Mouse (Mus musculus) intestine, embryonic 14.5 days (tissue): ENCODE results near the gene Prkrip1. TPM values are rescaled to one million over a fixed set of nuclear protein-coding genes. Genes with fewer than 3 reads are reported as not detected.
A peak's percentile ranks its signal among the peaks of the same experiment; 100 is the strongest.

Experiments
- ATAC-seq: fragments of 200-750 bp; cut with Nextera tagmentation; replicated peaks from 2 replicates; pipeline ENCODE4 v1.8.0; 2017; ENCODE audit warnings: low read depth, moderate number of reproducible peaks, moderate TSS enrichment, moderate library complexity; ENCODE audit not compliant: low FRiP score, low TSS enrichment
- DNase-seq: peaks from one replicate; pipeline ENCODE4 v3.0.0-alpha.2; 2018; ENCODE audit warnings: low spot score
- H3K27ac ChIP-seq: fragments of 300-500 bp; sonication (generic); 2 replicates; pipeline ENCODE4 v1.5.1; 2014; ENCODE audit warnings: low read depth, mild to moderate bottlenecking, control low read depth
- H3K27me3 ChIP-seq: fragments of 300-500 bp; sonication (generic); replicated peaks from 2 replicates; pipeline ENCODE4 v1.6.1; 2014; ENCODE audit warnings: low read length, control low read depth; ENCODE audit not compliant: control insufficient read depth, insufficient read depth
- H3K36me3 ChIP-seq: fragments of 300-500 bp; sonication (generic); 2 replicates; pipeline ENCODE4 v1.6.1; 2014; ENCODE audit warnings: low read length, control low read depth; ENCODE audit not compliant: control insufficient read depth, insufficient read depth
- H3K4me1 ChIP-seq: fragments of 300-500 bp; sonication (generic); replicated peaks from 2 replicates; pipeline ENCODE4 v1.6.1; 2014; ENCODE audit warnings: low read length, control low read depth, mixed read lengths; ENCODE audit not compliant: control insufficient read depth, insufficient read depth
- H3K4me2 ChIP-seq: fragments of 300-500 bp; sonication (generic); 2 replicates; pipeline ENCODE4 v1.6.1; 2014; ENCODE audit warnings: low read length
- H3K4me3 ChIP-seq: fragments of 300-500 bp; sonication (generic); 2 replicates; pipeline ENCODE4 v1.5.1; 2014; ENCODE audit warnings: low read depth, low read length, control low read depth, mixed read lengths
- H3K9ac ChIP-seq: fragments of 300-500 bp; sonication (generic); 2 replicates; pipeline ENCODE4 v1.6.1; 2014; ENCODE audit warnings: mild to moderate bottlenecking, low read length
- H3K9me3 ChIP-seq: fragments of 300-500 bp; sonication (generic); 2 replicates; pipeline ENCODE4 v1.6.1; 2016; ENCODE audit warnings: low read length, control low read depth; ENCODE audit not compliant: control insufficient read depth
- WGBS: fragments of 180-500 bp; shearing (Covaris S2); extraction: QIAGEN DNeasy Blood & Tissue Kit; methylation state at CpG from one replicate; pipeline ENCODE4 v1.1.7; 2014; 5-methylcytosine and 5-hydroxymethylcytosine counted together
- polyA plus RNA-seq: library from polyadenylated mRNA; unstranded; fragments of >200 nt; fragmentation: Nextera tagmentation; extraction: Ambion mirVana; gene quantifications from 2 replicates; pipeline ENCODE4 v1.2.1, GENCODE M21; 2014

Gene Prkrip1
- polyA plus RNA-seq, 1 experiment from 2014 or later, result 42.0 TPM

DNA sequence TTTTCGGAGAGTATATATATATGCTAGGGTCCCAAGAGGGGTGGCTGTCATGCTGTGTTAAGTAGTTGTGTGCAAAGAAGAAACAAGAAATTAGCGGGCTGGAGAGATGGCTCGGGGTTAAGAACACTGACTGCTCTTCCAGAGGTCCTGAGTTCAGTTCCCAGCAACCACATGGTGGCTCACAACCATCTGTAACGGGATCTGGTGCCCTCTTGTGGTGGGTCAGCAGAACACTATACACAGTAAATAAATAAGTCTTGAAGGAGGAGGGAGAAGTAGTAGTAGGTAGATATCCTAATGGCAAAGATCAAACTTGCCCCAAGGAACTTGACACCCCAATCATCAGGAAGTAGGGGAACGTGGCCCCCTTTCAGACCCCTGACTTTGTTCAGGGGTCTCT is 56.0 kb downstream of the Prkrip1 start:
- H3K9ac ChIP-seq, result no peak overlapping the region
- DNase-seq (no peak), ATAC-seq (no peak)
- no peak overlapping the region for H3K4me3 ChIP-seq
- H3K27me3 ChIP-seq, result no peaks in the 10 kb centered on the region
- H3K36me3 ChIP-seq, result peaks cover 41% of the 10 kb centered on the region
- H3K4me2 ChIP-seq, result no peak overlapping the region
- H3K9me3 ChIP-seq, result no peaks in the 10 kb centered on the region
- no peak overlapping the region for H3K27ac ChIP-seq
- H3K4me1 ChIP-seq, result peaks cover 4% of the 10 kb centered on the region; the same call in 1 of the 2 replicates
- WGBS, result 89% methylated on average over 5 of the region's 5 CpGs

DNA sequence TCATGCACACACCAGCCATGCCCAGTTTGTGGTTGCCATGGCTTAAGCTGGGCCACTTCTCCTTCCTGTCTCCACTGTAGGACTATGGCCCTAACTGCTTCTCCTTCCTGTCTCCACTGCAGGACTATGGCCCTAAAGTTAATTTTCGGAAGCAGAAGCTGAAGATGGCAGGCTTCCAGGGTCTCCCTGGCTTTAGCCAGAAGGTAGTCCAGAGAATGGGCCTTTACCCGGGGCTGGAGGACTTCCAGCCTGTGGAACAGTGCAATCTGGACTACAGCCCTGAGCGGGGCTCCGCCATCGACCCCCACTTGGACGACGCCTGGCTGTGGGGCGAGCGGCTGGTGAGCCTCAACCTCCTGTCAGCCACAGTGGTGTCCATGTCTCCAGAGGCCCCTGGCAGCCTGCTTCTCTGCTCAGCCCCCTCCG is 58.7 kb downstream of the Prkrip1 start:
- H3K36me3 ChIP-seq, result peaks cover 41% of the 10 kb centered on the region
- no peaks in the 10 kb centered on the region for H3K27me3 ChIP-seq
- 88% methylated on average over 10 of the region's 10 CpGs for WGBS
- ATAC-seq, result no peak
- no peak overlapping the region for H3K27ac ChIP-seq
- no peak overlapping the region for H3K4me2 ChIP-seq
- H3K9me3 ChIP-seq, result no peaks in the 10 kb centered on the region
- H3K4me3 ChIP-seq, result no peak overlapping the region
- H3K9ac ChIP-seq, result no peak overlapping the region
- DNase-seq, result no peak
- H3K4me1 ChIP-seq, result peaks cover 15% of the 10 kb centered on the region; the same call in 1 of the 2 replicates

DNA sequence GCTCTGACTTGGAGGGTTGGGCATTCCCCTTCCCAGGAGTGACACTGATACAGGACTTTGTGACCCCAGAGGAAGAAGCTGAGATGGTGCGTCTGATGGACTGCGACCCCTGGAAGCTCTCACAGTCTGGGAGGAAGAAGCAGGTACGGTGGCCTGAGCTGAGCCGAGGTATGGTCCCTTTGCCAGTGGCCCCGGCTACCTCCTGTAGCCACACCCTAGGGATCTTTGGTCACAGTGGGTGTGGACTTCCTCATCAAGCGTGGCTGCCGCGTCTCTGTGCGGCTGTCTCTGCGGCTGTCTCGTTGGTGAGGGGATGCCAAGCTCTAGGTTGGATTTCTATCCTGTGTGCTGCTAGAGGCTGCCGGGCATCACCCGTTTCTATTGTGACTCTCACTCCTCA is 59.4 kb downstream of the Prkrip1 start:
- DNase-seq (no peak), ATAC-seq (no peak)
- Histone ChIP-seq H3K36me3 (peaks cover 41% of the 10 kb centered on the region), H3K9me3 (no peaks in the 10 kb centered on the region), H3K9ac (no peak overlapping the region), H3K4me3 (no peak overlapping the region), H3K27ac (no peak overlapping the region), H3K27me3 (no peaks in the 10 kb centered on the region), H3K4me1 (peaks cover 16% of the 10 kb centered on the region; the same call in 1 of the 2 replicates), H3K4me2 (no peak overlapping the region)
- 95% methylated on average over 13 of the region's 13 CpGs for WGBS

DNA sequence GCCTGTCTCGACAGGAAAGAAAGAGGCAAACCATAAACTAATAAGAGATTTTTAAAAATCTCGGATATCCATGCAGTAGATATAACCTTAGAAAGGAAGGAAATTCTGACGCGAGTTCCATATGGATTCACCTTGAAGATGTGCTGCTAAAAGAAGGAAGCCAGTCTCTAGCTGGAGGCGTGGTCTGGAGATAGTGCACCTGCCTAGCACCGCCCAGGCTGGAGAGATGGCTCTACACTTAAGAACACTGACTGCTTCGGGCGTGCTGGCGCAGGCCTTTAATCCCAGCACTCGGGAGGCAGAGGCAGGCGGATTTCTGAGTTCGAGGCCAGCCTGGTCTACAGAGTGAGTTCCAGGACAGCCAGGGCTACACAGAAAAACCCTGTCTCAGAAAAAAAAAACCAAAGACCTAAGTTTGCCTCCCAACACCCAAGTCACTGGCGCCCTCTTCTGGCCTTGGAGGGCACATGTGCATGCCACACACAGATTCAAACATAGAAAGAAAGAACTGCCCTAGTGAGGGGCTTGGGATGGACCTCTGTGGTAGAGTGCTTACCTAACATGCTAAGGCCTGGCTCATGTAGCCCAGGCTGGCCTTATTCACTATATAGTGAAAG is 61.0 kb downstream of the Prkrip1 start:
- WGBS, result 75% methylated on average over 13 of the region's 13 CpGs
- Histone ChIP-seq H3K4me2 (no peak overlapping the region), H3K36me3 (peaks cover 54% of the 10 kb centered on the region), H3K4me1 (peaks cover 14% of the 10 kb centered on the region; the same call in 1 of the 2 replicates), H3K27ac (no peak overlapping the region), H3K9me3 (no peaks in the 10 kb centered on the region), H3K9ac (no peak overlapping the region), H3K4me3 (no peak overlapping the region), H3K27me3 (no peaks in the 10 kb centered on the region)
- ATAC-seq (no peak), DNase-seq (peak; percentile 58)

DNA sequence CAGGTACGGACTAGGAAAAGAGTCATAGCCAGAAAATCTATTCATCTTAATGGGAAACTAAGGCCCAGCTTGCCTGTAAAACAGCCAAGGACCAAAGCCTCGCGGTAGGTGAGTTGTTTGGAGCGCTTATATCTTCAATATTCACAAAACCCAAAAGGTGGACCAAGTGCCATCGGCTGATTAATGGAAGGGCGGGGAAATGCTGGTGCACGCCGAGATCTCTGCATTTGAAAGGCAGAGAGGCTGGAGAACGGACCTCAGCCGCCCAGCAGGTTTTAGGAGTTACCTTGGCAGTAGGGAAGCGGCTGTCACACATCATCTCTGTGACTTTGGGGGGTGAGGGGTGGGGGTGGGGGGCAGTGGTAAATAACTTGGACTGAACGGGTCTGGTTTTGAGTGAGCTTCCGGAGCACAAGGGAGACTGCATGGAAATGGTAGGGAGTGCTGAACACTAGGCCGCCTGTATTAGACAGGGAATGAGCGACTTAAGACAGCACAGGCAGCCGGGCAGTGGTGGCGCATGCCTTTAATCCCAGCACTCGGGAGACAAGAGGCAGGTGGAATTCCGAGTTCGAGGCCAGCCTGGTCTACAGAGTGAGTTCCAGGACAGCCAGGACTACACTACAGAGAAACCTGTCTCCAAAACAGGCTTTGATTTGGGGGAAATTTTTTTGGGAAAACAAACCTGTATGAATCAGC is 62.3 kb downstream of the Prkrip1 start:
- Histone ChIP-seq H3K9me3 (no peaks in the 10 kb centered on the region), H3K4me3 (peak overlapping the region; percentile 93), H3K9ac (peak overlapping the region; percentile 78), H3K36me3 (peaks cover 49% of the 10 kb centered on the region), H3K4me2 (peak overlapping the region; percentile 69), H3K27ac (peak overlapping the region; percentile 43; the same call in 1 of the 2 replicates), H3K4me1 (peaks cover 14% of the 10 kb centered on the region; the same call in 1 of the 2 replicates), H3K27me3 (no peaks in the 10 kb centered on the region)
- no peak for DNase-seq
- 7% methylated on average over 20 of the region's 20 CpGs for WGBS
- ATAC-seq, result peak; percentile 28; the same call in 1 of the 2 replicates

DNA sequence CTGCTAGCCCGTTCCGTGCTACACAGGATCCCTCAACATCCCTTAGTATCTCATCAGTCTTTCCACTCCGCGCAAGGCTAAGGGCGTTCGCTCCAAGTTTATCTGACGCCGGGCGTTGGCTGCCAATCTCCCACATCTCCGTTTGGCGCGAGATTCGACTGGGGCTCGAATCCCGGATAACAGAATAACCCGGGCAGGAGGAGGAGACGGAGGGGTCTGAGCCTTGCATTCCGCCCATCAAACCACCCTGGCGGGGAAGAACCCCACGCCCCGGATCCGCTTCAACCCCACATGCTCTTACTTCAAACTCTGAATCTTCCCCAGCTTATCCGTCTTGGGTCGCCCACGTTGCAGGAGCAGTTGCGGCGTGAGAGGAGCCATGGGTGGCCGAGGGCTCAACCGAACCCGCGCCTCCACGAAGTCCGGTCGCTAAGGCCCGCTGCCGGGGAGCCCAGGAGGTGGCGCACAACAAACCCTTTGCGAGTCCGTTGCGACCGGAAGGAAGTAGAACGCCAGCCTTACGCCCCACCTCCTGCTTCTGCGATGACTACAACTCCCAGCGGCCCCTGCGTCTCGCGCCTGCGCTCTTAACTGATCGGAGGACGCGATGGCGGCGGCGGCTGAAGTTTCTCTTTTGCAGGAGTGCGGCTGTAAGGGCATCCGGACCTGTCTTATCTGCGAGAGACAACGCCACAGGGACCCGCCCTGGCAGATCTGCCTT is 63.0 kb downstream of the Prkrip1 start, which contains the start of the genes Lrwd1 and Alkbh4:
Gene Lrwd1, minus strand, starts transcription at position 504 of the 721 bp plus-strand sequence.
Gene Alkbh4, plus strand, starts transcription at position 576 of the 721 bp plus-strand sequence.
- peaks cover 44% of the 10 kb centered on the region for H3K36me3 ChIP-seq
- no peaks in the 10 kb centered on the region for H3K9me3 ChIP-seq
- H3K4me3 ChIP-seq, result peak within 1 kb of the TSS; percentile 93
- under 1% methylated on average over 59 of the region's 60 CpGs for WGBS
- H3K4me2 ChIP-seq, result peak within 1 kb of the TSS; percentile 69
- H3K27me3 ChIP-seq, result no peaks in the 10 kb centered on the region
- peaks cover 14% of the 10 kb centered on the region; the same call in 1 of the 2 replicates for H3K4me1 ChIP-seq
- peak within 1 kb of the TSS; percentile 44; the same call in 1 of the 2 replicates for H3K27ac ChIP-seq
- DNase-seq, result peak; percentile 95
- ATAC-seq, result peak; percentile 86
- peak within 1 kb of the TSS; percentile 78 for H3K9ac ChIP-seq

Other genes starting within 250 kb of the Prkrip1 start
- gene Ssc4d, start 224.4 kb downstream of the Prkrip1 start, polyA plus RNA-seq, result 2.1 and 2.9 TPM in 2 replicates
- not detected in 2 replicates for gene Zp3, start 218.9 kb downstream of the Prkrip1 start, polyA plus RNA-seq
- 23.2 and 24.6 TPM in 2 replicates for gene Dtx2, start 204.2 kb downstream of the Prkrip1 start, polyA plus RNA-seq
- 52.1 and 53.5 TPM in 2 replicates for gene Upk3b, start 160.5 kb downstream of the Prkrip1 start, polyA plus RNA-seq
- gene Upk3bl, start 144.5 kb downstream of the Prkrip1 start, polyA plus RNA-seq, result 0.41 and 1.6 TPM in 2 replicates
- gene Rasa4, start 115.0 kb downstream of the Prkrip1 start, polyA plus RNA-seq, result 22.6 and 26.1 TPM in 2 replicates
- gene Polr2j, start 82.3 kb downstream of the Prkrip1 start, polyA plus RNA-seq, result 269 and 270 TPM in 2 replicates
- gene Lrwd1, start 62.9 kb downstream of the Prkrip1 start, polyA plus RNA-seq, result 30.6 and 33.7 TPM in 2 replicates
- gene Alkbh4, start 62.8 kb downstream of the Prkrip1 start, polyA plus RNA-seq, result 13.4 and 16.4 TPM in 2 replicates
- 6.2 and 7.1 TPM in 2 replicates for gene Orai2, start 28.2 kb downstream of the Prkrip1 start, polyA plus RNA-seq
- gene Sh2b2, start 47.6 kb upstream of the Prkrip1 start, polyA plus RNA-seq, result 3.1 and 4.2 TPM in 2 replicates